Mouse (Mus musculus) CH12.LX (cell line): Measurements from ENCODE around the gene Metap1.

ENCODE experiments used
- BHLHE40 ChIP-seq: IDR thresholded peaks from 2 replicates; pipeline ENCODE4 v1.6.1; 2011; ENCODE audit warnings: mild to moderate bottlenecking, low read depth, low read length, improper control_type of control experiment
- CTCF ChIP-seq, 2 experiments: IDR thresholded peaks in 1 of 2; conservative IDR thresholded peaks in 1 of 2; 2 replicates each; pipeline ENCODE4 v1.5.1; 2011 to 2012; ENCODE audit warnings: low read depth in 2 of 2, low read length in 2 of 2, improper control_type of control experiment in 1 of 2, inconsistent platforms in 1 of 2, mild to moderate bottlenecking in 1 of 2, moderate library complexity in 1 of 2
- GABPA ChIP-seq: IDR thresholded peaks from 2 replicates; pipeline ENCODE4 v1.6.1; 2012; ENCODE audit warnings: low read depth, low read length, improper control_type of control experiment, inconsistent platforms; ENCODE audit not compliant: insufficient replicate concordance
- MAFK ChIP-seq: IDR thresholded peaks from 2 replicates; pipeline ENCODE4 v1.6.1; 2011; ENCODE audit warnings: low read length, improper control_type of control experiment; ENCODE audit not compliant: insufficient replicate concordance
- MEF2A ChIP-seq: IDR thresholded peaks from 2 replicates; pipeline ENCODE4 v1.6.1; 2014; ENCODE audit warnings: low read depth, mild to moderate bottlenecking, inconsistent platforms, low read length, improper control_type of control experiment, borderline replicate concordance
- MXI1 ChIP-seq: IDR thresholded peaks from 2 replicates; pipeline ENCODE4 v1.6.1; 2011; ENCODE audit warnings: mild to moderate bottlenecking, low read depth, low read length, improper control_type of control experiment
- NELFE ChIP-seq: IDR thresholded peaks from 2 replicates; pipeline ENCODE4 v1.6.1; 2011; ENCODE audit warnings: low read depth, low read length, improper control_type of control experiment
- POLR2A ChIP-seq: IDR thresholded peaks from 2 replicates; pipeline ENCODE4 v1.6.1; 2011; ENCODE audit warnings: low read depth, mild to moderate bottlenecking, improper control_type of control experiment, low read length
- SIN3A ChIP-seq: IDR thresholded peaks from 2 replicates; pipeline ENCODE4 v1.6.1; 2012; ENCODE audit warnings: low read length, improper control_type of control experiment, inconsistent platforms
- SMC3 ChIP-seq: IDR thresholded peaks from 2 replicates; pipeline ENCODE4 v1.6.1; 2011; ENCODE audit warnings: low read depth, low read length, improper control_type of control experiment
- USF1 ChIP-seq: IDR thresholded peaks from 2 replicates; pipeline ENCODE4 v1.6.1; 2014; ENCODE audit warnings: low read depth, mild to moderate bottlenecking, inconsistent platforms, low read length, improper control_type of control experiment
- ZC3H11A ChIP-seq: IDR thresholded peaks from 2 replicates; pipeline ENCODE4 v1.6.1; 2012; ENCODE audit warnings: low read depth, mild to moderate bottlenecking, inconsistent platforms, low read length, improper control_type of control experiment

- TF ChIP-seq CTCF (conservative IDR thresholded peaks at IDR 0.05 in 1 of 2, IDR thresholded peaks at IDR 0.05 in 1 of 2; ENCODE audit: low read depth in 2 of 2, low read length in 2 of 2) (no peak), SMC3 (no peak), POLR2A (no peak), MEF2A (peak; percentile 45; the same call in 1 of the 2 replicates), BHLHE40 (peak; percentile 82), SIN3A (no peak), USF1 (no peak), ZC3H11A (no peak), MXI1 (no peak), NELFE (no peak), MAFK (peak; percentile 50; the same call in 1 of the 2 replicates), GABPA (no peak)
These were observed 68.9 kb downstream of the Metap1 start for GRCm38 (mm10) chr3:138420385-138420784.
